Mouse (Mus musculus) myocyte (in vitro differentiated cells): Measurements from ENCODE around the gene Plpp1.

Experiments used
- CEBPB ChIP-seq: IDR thresholded peaks from 2 replicates; pipeline ENCODE4 v1.6.1; 2011; ENCODE audit warnings: mild to moderate bottlenecking, moderate library complexity; ENCODE audit not compliant: poor library complexity, insufficient read depth, severe bottlenecking
- MAX ChIP-seq: IDR thresholded peaks from one replicate; pipeline ENCODE4 v1.6.1; 2011; ENCODE audit warnings: low read depth, mild to moderate bottlenecking, control low read depth
- MYOG ChIP-seq, 3 experiments: IDR thresholded peaks; one replicate each; pipeline ENCODE4 v1.6.1; 2011; ENCODE audit warnings: control low read depth in 2 of 3, low read depth in 2 of 3, mild to moderate bottlenecking in 2 of 3; ENCODE audit not compliant: insufficient read length in 2 of 3, control insufficient read depth in 1 of 3, insufficient read depth in 1 of 3
- POLR2A ChIP-seq: IDR thresholded peaks from one replicate; pipeline ENCODE4 v1.6.1; 2011; ENCODE audit warnings: low read depth, mild to moderate bottlenecking, control low read depth, moderate library complexity; ENCODE audit not compliant: insufficient read length
- POLR2AphosphoS2 ChIP-seq: IDR thresholded peaks from one replicate; pipeline ENCODE4 v1.6.1; 2011; ENCODE audit warnings: low read depth, control low read depth; ENCODE audit not compliant: insufficient read length
- TCF12 ChIP-seq: IDR thresholded peaks from one replicate; pipeline ENCODE4 v1.6.1; 2011; ENCODE audit warnings: mild to moderate bottlenecking, control low read depth; ENCODE audit not compliant: poor library complexity, insufficient read depth, severe bottlenecking
- TCF3 ChIP-seq: IDR thresholded peaks from one replicate; pipeline ENCODE4 v1.6.1; 2011; ENCODE audit warnings: low read depth, control low read depth; ENCODE audit not compliant: insufficient read length
- USF1 ChIP-seq: IDR thresholded peaks from one replicate; pipeline ENCODE4 v1.6.1; 2011; ENCODE audit warnings: low read depth, mild to moderate bottlenecking, control low read depth, moderate library complexity

GRCm38 (mm10) chr13:112840241-112841087, 39.9 kb downstream of the Plpp1 start:
- no peak for TF ChIP-seq USF1
- no peak for TF ChIP-seq POLR2A
- TF ChIP-seq MAX: no peak
- TF ChIP-seq POLR2AphosphoS2: no peak
- TF ChIP-seq TCF12: no peak
- TF ChIP-seq MYOG (IDR thresholded peaks at IDR 0.05; ENCODE audit: control insufficient read depth in 1 of 3, insufficient read depth in 1 of 3, insufficient read length in 2 of 3, low read depth in 2 of 3): no peak
- TF ChIP-seq CEBPB: no peak
- no peak for TF ChIP-seq TCF3
